Mouse (Mus musculus) lung, adult 18-20 months (tissue): ENCODE data around the gene Kptn.

Source experiments
- DNase-seq, 2 experiments: peaks; one replicate each; pipeline ENCODE4 v3.0.0; 2022; ENCODE audit warnings: mixed read lengths in 2 of 2

Gene Kptn

GRCm38 (mm10) chr7:16119569-16120261 lies at the start of gene Kptn:
TSS of gene Kptn (plus strand) at chr7:16119895.
- DNase-seq, result peak; percentile 89 to 91

DNA sequence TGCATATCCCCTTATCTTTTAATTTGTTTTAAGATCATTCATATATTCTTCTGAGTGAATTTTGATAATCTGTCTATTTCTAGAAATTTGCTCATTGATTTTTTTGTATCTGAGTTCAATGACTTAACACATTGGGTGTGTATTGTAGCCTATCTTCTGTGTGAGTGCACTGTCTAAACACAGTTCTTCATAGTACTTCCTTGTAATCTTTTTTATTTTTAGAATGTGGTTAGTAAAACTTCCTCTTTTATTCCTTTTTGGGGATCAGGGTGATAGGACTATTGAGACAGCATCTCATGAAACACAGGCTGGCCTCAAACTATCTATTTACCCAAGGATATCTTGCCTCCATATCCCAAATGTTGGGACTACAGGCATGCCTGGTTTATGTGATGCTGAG lies 48.8 kb upstream of the Kptn start:
- DNase-seq, result no peak

GRCm38 (mm10) chr7:16071906-16072305 lies 47.8 kb upstream of the Kptn start:
- no peak for DNase-seq

GRCm38 (mm10) chr7:16079947-16080346 lies 39.7 kb upstream of the Kptn start:
- no peak for DNase-seq

DNA sequence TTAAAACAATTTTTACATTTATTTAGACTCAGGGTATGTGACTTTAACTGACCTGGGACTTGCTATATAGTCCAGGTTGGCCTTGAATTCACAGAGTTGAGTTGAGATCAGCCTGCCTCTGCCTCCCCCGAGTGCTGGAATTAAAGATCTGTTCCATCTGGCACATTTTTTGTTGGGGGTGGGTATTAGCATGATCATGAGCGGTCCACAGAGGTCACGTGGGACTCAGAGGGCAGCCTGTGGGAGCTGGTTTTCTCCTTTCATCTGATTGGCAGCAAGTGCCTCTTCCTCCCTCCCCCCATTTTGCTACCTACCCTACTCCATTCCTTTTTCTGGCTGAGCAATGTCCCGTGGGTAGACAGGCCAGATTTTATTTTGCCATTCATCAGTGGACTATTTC lies 39.1 kb upstream of the Kptn start:
- DNase-seq, result no peak

GRCm38 (mm10) chr7:16083361-16083760 lies 36.3 kb upstream of the Kptn start:
- no peak for DNase-seq

DNA sequence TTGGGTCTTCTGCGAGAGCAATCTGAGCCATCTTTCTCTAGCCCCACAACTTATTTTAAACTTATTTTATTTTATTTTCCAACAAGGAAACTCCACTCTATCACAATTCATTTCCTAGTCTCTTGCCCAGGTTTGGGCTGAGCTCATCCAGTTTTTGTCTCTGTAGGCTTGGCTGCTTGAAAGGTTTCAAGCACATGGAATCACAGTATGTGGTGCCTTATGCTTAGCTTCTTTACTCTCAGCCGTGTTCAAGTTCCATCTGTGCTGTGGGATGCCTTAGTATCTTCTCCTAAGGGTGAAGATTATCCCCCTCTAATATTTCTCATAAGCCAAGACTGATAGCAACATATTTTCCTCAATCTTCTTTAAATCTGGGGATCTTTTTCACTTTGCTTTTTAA lies 32.1 kb upstream of the Kptn start:
- DNase-seq, result no peak

DNA sequence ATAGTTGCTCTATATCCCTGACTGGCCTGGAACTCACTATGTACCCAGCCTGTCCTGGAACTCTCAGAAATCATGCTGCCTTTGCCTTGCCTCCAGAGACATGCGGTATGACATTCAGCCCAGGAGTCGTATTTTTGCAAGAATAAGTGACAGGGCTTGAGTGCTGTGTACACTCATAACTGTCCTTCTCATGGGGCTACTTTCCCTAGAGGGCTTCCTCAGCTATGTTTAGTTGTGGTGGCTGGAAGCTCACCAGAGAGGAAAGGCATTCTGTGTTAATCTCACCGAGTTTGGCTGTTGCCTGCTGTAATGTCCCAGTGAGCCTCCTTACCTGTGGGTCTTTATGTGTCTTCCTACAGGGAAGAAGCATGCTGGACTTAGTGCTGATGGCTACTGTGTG lies 25.1 kb upstream of the Kptn start:
- no peak for DNase-seq

- peak; percentile 100 for DNase-seq
Observed at GRCm38 (mm10) chr7:16098021-16099017, 21.4 kb upstream of the Kptn start, which contains the start of gene Napa. TSS of gene Napa (plus strand) at chr7:16098458.

- no peak for DNase-seq
Observed at GRCm38 (mm10) chr7:16099901-16100300, 19.8 kb upstream of the Kptn start.

- no peak for DNase-seq
Observed at GRCm38 (mm10) chr7:16101081-16101480, 18.6 kb upstream of the Kptn start.

DNA sequence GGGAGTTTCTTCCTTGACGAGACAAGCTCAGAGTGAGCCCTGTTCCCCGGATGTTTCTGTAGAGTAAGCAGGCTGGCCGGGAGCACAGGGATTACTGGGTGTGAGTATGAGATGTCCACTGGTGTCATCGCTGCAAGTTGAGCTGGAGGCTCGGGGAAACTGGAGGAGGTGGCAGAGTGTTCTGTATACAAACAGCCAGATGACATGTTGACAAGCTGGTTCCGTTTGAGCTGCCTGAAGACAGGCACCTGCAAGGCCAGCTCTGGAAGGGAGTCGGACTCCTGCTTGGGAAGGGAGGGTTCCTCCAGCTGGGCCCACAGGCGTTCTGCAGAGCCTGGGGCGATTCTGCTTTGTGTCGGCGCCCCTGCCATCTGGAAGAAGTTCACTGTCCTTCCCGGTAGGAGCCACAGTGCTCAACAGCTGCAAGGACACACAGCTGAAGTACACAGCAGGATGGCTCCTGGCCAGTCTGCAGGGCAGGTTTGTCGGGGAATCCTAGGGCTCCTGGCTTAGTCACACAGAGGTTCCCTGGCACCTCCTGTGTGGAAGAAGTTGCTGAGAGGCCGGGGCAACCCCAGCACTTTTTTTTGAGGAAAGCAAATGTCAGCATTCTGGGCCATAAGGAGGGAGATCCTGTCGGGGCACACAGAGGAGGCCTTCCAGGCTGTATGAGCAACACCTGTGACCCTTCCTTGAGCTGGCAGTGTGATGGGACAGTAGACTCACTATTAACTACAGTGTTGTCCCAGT lies 17.8 kb upstream of the Kptn start:
- DNase-seq, result peak in 1 of 2 experiments; percentile 15

GRCm38 (mm10) chr7:16102686-16103226 lies 16.9 kb upstream of the Kptn start:
- no peak for DNase-seq

DNA sequence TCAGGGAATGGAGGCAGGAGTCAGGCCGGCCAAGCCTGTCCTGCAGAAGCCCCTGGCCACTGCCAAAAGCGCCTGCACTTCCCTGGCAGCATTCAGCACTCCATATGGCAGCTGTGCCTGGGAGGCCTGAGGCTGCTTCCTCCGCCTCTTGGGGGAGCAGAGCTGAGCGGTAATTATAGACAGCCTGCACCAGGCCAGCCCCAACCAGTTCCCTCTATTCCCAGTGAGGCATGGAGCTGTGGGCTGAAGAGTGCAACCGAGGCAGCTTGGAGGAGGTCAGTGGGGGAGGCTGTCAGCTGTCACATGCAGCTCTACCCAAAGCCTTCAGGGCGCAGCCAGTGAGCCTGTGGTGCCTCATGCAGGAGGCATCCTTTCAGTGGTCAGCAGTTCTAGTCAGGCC lies 15.9 kb upstream of the Kptn start:
- no peak for DNase-seq

DNA sequence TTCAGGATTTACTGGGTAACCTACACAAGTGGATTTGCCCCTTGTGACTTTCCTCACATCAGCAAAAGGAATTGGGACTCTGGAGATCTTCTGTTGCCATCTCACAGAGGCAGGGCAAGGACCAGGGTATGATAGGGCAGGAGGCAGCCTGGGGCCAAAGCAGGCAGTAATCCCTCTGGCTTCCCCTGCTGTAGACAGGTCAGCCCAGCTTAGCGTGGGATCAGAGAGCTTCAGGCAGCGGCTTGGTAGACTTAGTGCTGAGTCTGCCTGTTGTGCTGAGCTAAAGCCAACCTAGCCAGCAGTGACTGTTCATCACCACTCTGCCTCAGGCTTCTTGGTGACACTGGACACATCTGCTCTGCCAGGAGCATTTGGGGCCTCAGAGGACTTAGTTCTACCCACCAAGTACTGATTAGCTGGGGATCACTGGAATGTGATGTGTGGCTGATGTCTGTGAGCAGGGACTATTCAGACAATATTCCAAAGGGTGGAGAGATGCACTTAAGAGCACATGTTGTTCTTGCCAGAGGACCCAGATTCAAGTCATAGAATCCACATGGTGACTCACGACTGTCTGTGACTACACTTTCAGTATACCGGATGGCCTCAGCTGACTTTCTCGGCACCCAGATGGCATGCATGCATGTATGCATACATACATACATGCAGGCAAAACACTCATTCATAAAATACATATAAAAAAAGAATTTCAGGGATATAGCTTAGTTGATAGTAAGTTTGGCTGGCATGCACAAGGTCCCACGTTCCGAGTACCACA lies 14.9 kb upstream of the Kptn start:
- no peak for DNase-seq

DNA sequence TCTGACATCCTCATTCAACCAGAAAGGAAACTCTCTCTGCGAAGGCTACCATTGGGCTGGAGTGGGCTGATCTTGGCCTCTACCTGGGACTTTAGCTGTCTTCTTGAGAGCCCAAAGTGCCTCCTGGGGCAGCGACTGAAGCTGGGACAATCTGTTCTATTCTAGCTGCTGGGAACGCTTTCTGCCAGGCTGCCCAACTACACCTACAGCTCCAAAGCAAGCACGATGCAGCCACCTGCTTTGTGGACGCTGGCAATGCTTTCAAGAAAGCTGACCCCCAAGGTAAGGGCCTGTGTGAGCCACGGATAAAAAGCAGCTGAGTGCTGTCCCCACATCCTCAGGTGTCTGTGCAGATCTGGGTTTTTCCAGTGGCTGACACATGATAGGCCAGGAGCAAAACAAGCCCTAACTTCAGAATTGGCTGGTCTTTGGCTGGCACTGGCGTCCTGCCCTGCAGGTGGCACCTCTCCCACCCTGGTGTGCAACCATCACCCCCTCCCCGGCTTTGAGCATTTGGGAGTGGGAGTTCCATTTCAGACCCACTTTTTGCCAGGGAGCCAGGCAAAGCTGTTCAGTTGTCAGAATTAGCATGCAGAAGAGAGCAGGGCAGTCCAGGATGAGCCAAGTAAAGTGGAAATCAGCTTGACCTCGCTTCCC lies 10.7 kb upstream of the Kptn start:
- DNase-seq, result no peak

- DNase-seq, result no peak
Observed at GRCm38 (mm10) chr7:16110158-16110557, 9.5 kb upstream of the Kptn start.

DNA sequence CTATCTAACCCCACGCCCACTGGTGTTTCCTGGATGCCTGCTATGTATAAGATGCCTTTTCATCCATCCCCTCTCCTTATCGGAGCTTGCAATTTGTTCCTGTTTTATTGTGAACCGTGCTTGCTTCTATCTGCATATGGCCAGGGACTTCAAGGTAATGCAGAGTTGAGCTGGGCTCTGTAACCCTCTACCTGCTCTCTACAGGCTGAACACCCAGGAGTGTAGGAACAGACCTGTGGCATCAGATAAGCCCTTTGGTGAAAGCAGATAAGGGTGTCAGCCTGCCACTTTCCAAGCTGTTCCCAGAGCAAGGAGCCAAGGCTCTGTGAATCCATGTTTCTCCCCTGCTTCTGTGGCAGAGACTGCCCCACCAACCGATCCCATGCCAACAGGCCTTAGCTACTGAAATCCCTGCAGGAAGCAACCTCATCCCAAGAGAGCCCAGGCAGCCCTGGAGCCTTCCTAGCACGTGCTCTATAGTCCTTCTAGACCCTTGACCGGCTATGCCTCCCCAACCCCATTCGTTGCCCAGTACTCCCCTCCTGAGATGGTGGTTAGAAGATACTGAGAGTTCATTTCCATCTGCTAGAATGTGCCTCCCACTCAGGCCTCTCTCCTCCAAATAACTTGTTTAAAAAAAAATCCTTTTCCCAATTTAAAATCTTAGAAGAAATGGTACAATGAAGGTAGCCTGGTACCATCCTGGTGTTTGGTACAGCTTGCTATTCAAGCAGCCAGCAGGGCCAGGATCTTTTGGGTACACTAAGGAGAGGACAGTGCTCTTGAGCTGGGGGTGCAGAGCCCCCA lies 8.2 kb upstream of the Kptn start:
- DNase-seq, result no peak

- DNase-seq, result no peak
Observed at GRCm38 (mm10) chr7:16116418-16116817, 3.3 kb upstream of the Kptn start.

GRCm38 (mm10) chr7:16117100-16117499 lies 2.6 kb upstream of the Kptn start:
- no peak for DNase-seq

DNA sequence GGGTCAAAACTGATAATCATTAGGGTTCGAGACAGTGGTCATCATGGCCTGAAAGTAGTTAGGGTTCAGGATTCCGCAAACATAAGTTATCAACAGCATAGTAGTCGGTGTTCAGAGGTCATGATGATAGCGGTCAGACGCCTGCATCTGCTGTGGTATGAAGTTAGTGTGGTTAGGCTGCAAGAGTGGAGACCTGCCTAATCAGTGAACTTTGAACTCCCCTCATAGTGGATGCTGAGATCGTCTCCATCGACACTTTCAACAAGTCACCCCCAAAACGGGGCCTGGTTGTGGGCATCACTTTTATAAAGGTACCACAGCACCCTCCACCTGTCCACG lies 536 bp downstream of the Kptn start:
- DNase-seq, result no peak
